Comparison of ENCODE assay signal across 8 mouse cellular contexts in genomic region chr11:114912847-114913246, GRCm38 (mm10). TPM values are rescaled to one million over a fixed set of nuclear protein-coding genes. Genes with fewer than 3 reads are reported as not detected.
DNase-seq lines count a peak whose midpoint lies in the region; ATAC-seq and TF ChIP-seq lines count a peak whose summit lies in the region.

No protein-coding gene starts in this region.

- H3K4me1 ChIP-seq in bone marrow, adult 2 months (ENCODE audit: control insufficient read depth, insufficient read depth, low read length): peaks cover 11% of the 10 kb centered on the region
- peaks cover 9% of the 10 kb centered on the region; the same call in 1 of the 2 replicates for H3K4me1 ChIP-seq in heart, embryonic 15.5 days (replicated peaks)
- no peaks in the 10 kb centered on the region for H3K4me1 ChIP-seq in lung, embryonic 15.5 days

- peak; percentile 90 for TF ChIP-seq CTCF in bone marrow, adult 2 months (IDR thresholded peaks at IDR 0.05; ENCODE audit: control insufficient read depth, insufficient read depth, low read length)

- no peak overlapping the region for H3K9ac ChIP-seq in heart, embryonic 15.5 days
- H3K9ac ChIP-seq in lung, embryonic 15.5 days: no peak overlapping the region

- ATAC-seq in erythroblast, adult 5-6 weeks (replicated peaks; ENCODE audit: low FRiP score, poor library complexity, severe bottlenecking): peak; percentile 70
- 0 out of 2 replicates have a peak, but pooled peaks have one; percentile 18 for ATAC-seq in heart, embryonic 15.5 days (replicated peaks; ENCODE audit: insufficient number of reproducible peaks, insufficient read depth, low FRiP score, low read depth)
- ATAC-seq in lung, embryonic 15.5 days (ENCODE audit: borderline replicate concordance, extremely low read depth, low FRiP score, low TSS enrichment): peak; percentile 55; the same call in 1 of the 2 replicates

- no peak for TF ChIP-seq POLR2A in bone marrow, adult 2 months (IDR thresholded peaks at IDR 0.05; ENCODE audit: borderline replicate concordance, control insufficient read depth, low read depth, low read length)

- no peak overlapping the region for H3K4me3 ChIP-seq in bone marrow, adult 2 months (replicated peaks; ENCODE audit: control insufficient read depth, low read depth, low read length)
- no peak overlapping the region for H3K4me3 ChIP-seq in heart, embryonic 15.5 days
- no peak overlapping the region for H3K4me3 ChIP-seq in lung, embryonic 15.5 days

- no peak overlapping the region; the same call in 1 of the 2 replicates for H3K27ac ChIP-seq in bone marrow, adult 2 months (ENCODE audit: control insufficient read depth, insufficient read depth, low read depth, low read length, poor library complexity)
- no peak overlapping the region for H3K27ac ChIP-seq in heart, embryonic 15.5 days
- no peak overlapping the region for H3K27ac ChIP-seq in lung, embryonic 15.5 days

- peak; percentile 38 for DNase-seq in CD4-positive helper T cell, adult 2 months (ENCODE audit: low read depth, low spot score)
- DNase-seq in layer of hippocampus, adult 18-20 months (ENCODE audit: low spot score in 2 of 2): peak; percentile 55 to 86
- DNase-seq in ovary, postnatal 10 days (ENCODE audit: low spot score): peak; percentile 27
- peak; percentile 44 for DNase-seq in thymus, postnatal 14 days

- H3K4me2 ChIP-seq in heart, embryonic 15.5 days: no peak overlapping the region
- H3K4me2 ChIP-seq in lung, embryonic 15.5 days: no peak overlapping the region

- H3K27me3 ChIP-seq in heart, embryonic 15.5 days: no peaks in the 10 kb centered on the region
- peaks cover 7% of the 10 kb centered on the region for H3K27me3 ChIP-seq in lung, embryonic 15.5 days

- no peaks in the 10 kb centered on the region for H3K9me3 ChIP-seq in heart, embryonic 15.5 days (replicated peaks)
- H3K9me3 ChIP-seq in lung, embryonic 15.5 days: no peaks in the 10 kb centered on the region

- no peaks in the 10 kb centered on the region for H3K36me3 ChIP-seq in heart, embryonic 15.5 days
- H3K36me3 ChIP-seq in lung, embryonic 15.5 days: no peaks in the 10 kb centered on the region

- WGBS in bone marrow, adult 2 months: 2% methylated on average over 9 of the region's 9 CpGs
- 7% methylated on average over 9 of the region's 9 CpGs for WGBS in heart, embryonic 15.5 days
- WGBS in lung, embryonic 15.5 days: 14% methylated on average over 9 of the region's 9 CpGs

RNA-seq across cellular contexts. Expression of gene Cd300lb, which starts 21.3 kb away (rescaled TPM):
- 3.1 and 17.5 TPM in 2 replicates for polyA plus RNA-seq in bone marrow, adult 2 months (2011; ENCODE audit: insufficient read depth, insufficient read length, low replicate concordance, missing spikeins)
- total RNA-seq in erythroblast, adult 5-6 weeks (2015; ENCODE audit: low replicate concordance): 9.2 and 20.9 TPM in 2 replicates
- 9.6 and 14.8 TPM in 2 replicates for total RNA-seq in erythroblast, adult 5-6 weeks (2017; ENCODE audit: low replicate concordance)
- 0.34 and 0.72 TPM in 2 replicates for polyA plus RNA-seq in heart, embryonic 15.5 days (2015; fragmentation: Nextera tagmentation; extraction: Ambion mirVana)
- total RNA-seq in layer of hippocampus, adult 18-20 months (2021): not detected
- polyA plus RNA-seq in lung, embryonic 15.5 days (2015; fragmentation: Nextera tagmentation; extraction: Ambion mirVana): 0.21 and 0.23 TPM in 2 replicates

RNA-seq across cellular contexts. Expression of gene Cd300a, which starts 23.0 kb away (rescaled TPM):
- 4.7 and 15.1 TPM in 2 replicates for polyA plus RNA-seq in bone marrow, adult 2 months (2011; ENCODE audit: insufficient read depth, insufficient read length, low replicate concordance, missing spikeins)
- 3.8 and 4.8 TPM in 2 replicates for total RNA-seq in erythroblast, adult 5-6 weeks (2015; ENCODE audit: low replicate concordance)
- 3.7 and 7.1 TPM in 2 replicates for total RNA-seq in erythroblast, adult 5-6 weeks (2017; ENCODE audit: low replicate concordance)
- polyA plus RNA-seq in heart, embryonic 15.5 days (2015; fragmentation: Nextera tagmentation; extraction: Ambion mirVana): 0.82 and 2.2 TPM in 2 replicates
- under 1 TPM; 0.41 to 0.50 TPM for total RNA-seq in layer of hippocampus, adult 18-20 months (2021)
- 1.2 and 1.4 TPM in 2 replicates for polyA plus RNA-seq in lung, embryonic 15.5 days (2015; fragmentation: Nextera tagmentation; extraction: Ambion mirVana)

RNA-seq across cellular contexts. Expression of gene Cd300c, which starts 56.1 kb away (rescaled TPM):
- 4.0 and 12.7 TPM in 2 replicates for polyA plus RNA-seq in bone marrow, adult 2 months (2011; ENCODE audit: insufficient read depth, insufficient read length, low replicate concordance, missing spikeins)
- not detected in 2 replicates for total RNA-seq in erythroblast, adult 5-6 weeks (2015; ENCODE audit: low replicate concordance)
- 0.60 and 2.2 TPM in 2 replicates for total RNA-seq in erythroblast, adult 5-6 weeks (2017; ENCODE audit: low replicate concordance)
- polyA plus RNA-seq in heart, embryonic 15.5 days (2015; fragmentation: Nextera tagmentation; extraction: Ambion mirVana): not detected in 2 replicates
- not detected for total RNA-seq in layer of hippocampus, adult 18-20 months (2021)
- not detected in 2 replicates for polyA plus RNA-seq in lung, embryonic 15.5 days (2015; fragmentation: Nextera tagmentation; extraction: Ambion mirVana)

Comparison
In these comparisons a context has a peak if more than half of its experiments do, and no peak if none do; other contexts are left out.
1. ATAC-seq: peak in every context shown above with its lines; median percentile 70 in erythroblast, adult 5-6 weeks; 55 in lung, embryonic 15.5 days; 18 in heart, embryonic 15.5 days.